Mouse (Mus musculus) C2C12 (cell line): ENCODE data around the gene Ddx39b. TPM values are rescaled to one million over a fixed set of nuclear protein-coding genes. Genes with fewer than 3 reads are reported as not detected.

Source experiments
- H3K27me3 ChIP-seq: one replicate; pipeline ENCODE4 v1.6.1; 2011; ENCODE audit not compliant: control insufficient read depth, insufficient read depth, insufficient read length
- H3K36me3 ChIP-seq: one replicate; pipeline ENCODE4 v1.6.1; 2011; ENCODE audit not compliant: control insufficient read depth, insufficient read depth
- H3K4me3 ChIP-seq: one replicate; pipeline ENCODE4 v1.5.1; 2011; ENCODE audit warnings: mild to moderate bottlenecking, control low read depth; ENCODE audit not compliant: poor library complexity, insufficient read depth, severe bottlenecking
- H3K79me2 ChIP-seq: one replicate; pipeline ENCODE4 v1.6.1; 2011; ENCODE audit not compliant: control insufficient read depth, insufficient read depth
- H3K79me3 ChIP-seq: one replicate; pipeline ENCODE4 v1.6.1; 2011; ENCODE audit warnings: low read depth, control low read depth
- H3ac ChIP-seq: one replicate; pipeline ENCODE3; 2011; ENCODE audit warnings: low read depth; ENCODE audit not compliant: control insufficient read depth, insufficient read length
- CEBPB ChIP-seq: IDR thresholded peaks from one replicate; pipeline ENCODE4 v1.6.1; 2011; ENCODE audit warnings: low read depth, mild to moderate bottlenecking, control low read depth, moderate library complexity
- CTCF ChIP-seq: IDR thresholded peaks from one replicate; pipeline ENCODE4 v1.5.1; 2011; ENCODE audit not compliant: control insufficient read depth, insufficient read depth, insufficient read length
- FOSL1 ChIP-seq: IDR thresholded peaks from one replicate; pipeline ENCODE4 v1.8.0; 2011; ENCODE audit warnings: mild to moderate bottlenecking, low read length; ENCODE audit not compliant: poor library complexity, insufficient read depth, severe bottlenecking
- MAX ChIP-seq: IDR thresholded peaks from one replicate; pipeline ENCODE4 v1.6.1; 2011; ENCODE audit warnings: mild to moderate bottlenecking, control low read depth
- MYOD1 ChIP-seq: IDR thresholded peaks from one replicate; pipeline ENCODE4 v1.6.1; 2011; ENCODE audit warnings: low read depth; ENCODE audit not compliant: control insufficient read depth, insufficient read length
- MYOG ChIP-seq: IDR thresholded peaks from one replicate; pipeline ENCODE4 v1.6.1; 2011; ENCODE audit not compliant: control insufficient read depth, insufficient read length; ENCODE audit errors: extremely low read depth
- USF1 ChIP-seq: IDR thresholded peaks from one replicate; pipeline ENCODE4 v1.6.1; 2011; ENCODE audit warnings: low read depth, mild to moderate bottlenecking, control low read depth, moderate library complexity
- polyA plus RNA-seq: library from polyadenylated mRNA; unstranded; fragments of >200 nt; fragmentation: generic; extraction: Trizol; gene quantifications from one replicate; pipeline ENCODE4 v1.2.1, GENCODE M21; 2012; ENCODE audit warnings: missing spikeins

Ddx39b gene
- polyA plus RNA-seq, 1 experiment: 330 TPM

GRCm38 (mm10) chr17:35257824-35258491 lies 16.4 kb downstream of the Ddx39b start:
- no peaks in the 10 kb centered on the region for H3K79me3 ChIP-seq
- H3K4me3 ChIP-seq: peak overlapping the region; percentile 30
- no peaks in the 10 kb centered on the region for H3K27me3 ChIP-seq
- peak overlapping the region; percentile 85 for H3ac ChIP-seq
- TF ChIP-seq CEBPB: no peak
- peak; percentile 66 for TF ChIP-seq MYOD1
- TF ChIP-seq MYOG: no peak
- peak; percentile 91 for TF ChIP-seq USF1
- no peak for TF ChIP-seq FOSL1
- peak; percentile 81 for TF ChIP-seq MAX
- peak; percentile 34 for TF ChIP-seq CTCF
- H3K36me3 ChIP-seq: peaks cover 16% of the 10 kb centered on the region
- H3K79me2 ChIP-seq: no peaks in the 10 kb centered on the region

GRCm38 (mm10) chr17:35258492-35259478 lies 17.2 kb downstream of the Ddx39b start:
- no peak overlapping the region for H3K4me3 ChIP-seq
- peaks cover 8% of the 10 kb centered on the region for H3K36me3 ChIP-seq

GRCm38 (mm10) chr17:35259621-35260020 lies 18.1 kb downstream of the Ddx39b start:
- H3K4me3 ChIP-seq: no peak overlapping the region
- no peaks in the 10 kb centered on the region for H3K27me3 ChIP-seq
- no peaks in the 10 kb centered on the region for H3K79me2 ChIP-seq
- H3K79me3 ChIP-seq: no peaks in the 10 kb centered on the region
- H3K36me3 ChIP-seq: peaks cover under 1% of the 10 kb centered on the region
- TF ChIP-seq MAX (no peak), MYOG (no peak), CTCF (no peak), USF1 (no peak), CEBPB (no peak), MYOD1 (no peak), FOSL1 (no peak)
- H3ac ChIP-seq: no peak overlapping the region

More at GRCm38 (mm10) chr17:35258492-35259478, 17.2 kb downstream of the Ddx39b start:
- H3ac ChIP-seq: no peak overlapping the region
- H3K27me3 ChIP-seq: no peaks in the 10 kb centered on the region
- H3K79me2 ChIP-seq: no peaks in the 10 kb centered on the region
- no peaks in the 10 kb centered on the region for H3K79me3 ChIP-seq
- no peak for TF ChIP-seq MYOG
- no peak for TF ChIP-seq MAX
- TF ChIP-seq FOSL1: no peak
- no peak for TF ChIP-seq USF1
- no peak for TF ChIP-seq CTCF
- no peak for TF ChIP-seq CEBPB
- TF ChIP-seq MYOD1: no peak

GRCm38 (mm10) chr17:35261651-35262050 lies 20.1 kb downstream of the Ddx39b start:
- no peaks in the 10 kb centered on the region for H3K36me3 ChIP-seq
- H3ac ChIP-seq: no peak overlapping the region
- H3K79me3 ChIP-seq: no peaks in the 10 kb centered on the region
- no peak for TF ChIP-seq CTCF
- no peak for TF ChIP-seq USF1
- TF ChIP-seq MYOG: no peak
- no peak for TF ChIP-seq MAX
- no peak for TF ChIP-seq CEBPB
- TF ChIP-seq FOSL1: no peak
- TF ChIP-seq MYOD1: no peak
- no peak overlapping the region for H3K4me3 ChIP-seq
- H3K79me2 ChIP-seq: no peaks in the 10 kb centered on the region
- no peaks in the 10 kb centered on the region for H3K27me3 ChIP-seq

GRCm38 (mm10) chr17:35262664-35263522 lies 21.3 kb downstream of the Ddx39b start, which contains the start of gene H2-D1:
H2-D1 (plus strand) TSS chr17:35262730.
- Histone ChIP-seq H3K27me3 (no peaks in the 10 kb centered on the region), H3ac (peak within 1 kb of the TSS; percentile 48), H3K79me3 (no peaks in the 10 kb centered on the region), H3K79me2 (no peaks in the 10 kb centered on the region), H3K36me3 (no peaks in the 10 kb centered on the region), H3K4me3 (peak within 1 kb of the TSS; percentile 23)
- no peak for TF ChIP-seq USF1
- no peak for TF ChIP-seq CEBPB
